Mouse (Mus musculus) bone marrow macrophage, adult 2 months (primary cell): ENCODE results near the gene Vps13d.

Experiments
- CTCF ChIP-seq: IDR thresholded peaks from 2 replicates; pipeline ENCODE4 v1.5.1; 2012; ENCODE audit warnings: low read depth, mild to moderate bottlenecking, low read length, moderate library complexity
- POLR2A ChIP-seq: IDR thresholded peaks from 2 replicates; pipeline ENCODE4 v1.6.1; 2012; ENCODE audit warnings: mild to moderate bottlenecking, low read depth, low read length, borderline replicate concordance

DNA sequence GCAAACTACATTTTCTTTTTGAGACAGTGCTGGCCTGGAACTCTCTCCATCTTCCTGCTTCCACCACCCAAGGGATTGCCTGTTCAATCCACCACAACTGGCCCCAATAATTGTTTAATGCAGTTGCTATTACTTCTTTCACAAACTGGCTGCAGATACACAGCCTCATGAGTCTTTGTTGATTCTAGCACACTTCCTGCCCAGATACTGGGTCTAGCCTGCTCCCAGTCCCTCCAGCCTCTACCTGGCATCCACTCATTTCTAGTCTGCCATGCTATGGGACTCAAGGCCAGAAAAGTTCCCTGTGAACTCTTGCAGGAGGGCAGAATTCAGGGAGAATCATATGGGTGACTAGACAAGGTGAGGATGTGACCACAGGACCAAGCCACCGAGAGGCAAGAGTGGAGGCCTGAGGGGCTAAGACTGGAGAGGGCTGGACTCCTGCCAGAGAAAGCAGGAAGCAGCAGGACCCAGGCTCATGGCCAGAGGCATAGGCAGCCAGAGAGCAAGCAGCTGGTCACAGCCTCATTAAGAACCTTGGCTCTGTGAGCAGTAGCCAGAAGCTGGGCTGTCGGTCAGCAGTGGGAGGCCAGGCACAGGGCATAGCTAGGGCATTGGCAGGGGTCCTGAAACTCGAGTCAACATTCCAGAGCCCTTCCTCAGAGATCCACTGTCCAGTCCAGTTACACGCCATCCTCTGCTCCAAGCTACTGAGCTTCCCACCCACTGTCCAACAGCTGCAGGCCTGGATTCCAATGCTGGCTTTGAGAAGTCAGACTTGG lies 44.4 kb upstream of the Vps13d start:
- TF ChIP-seq CTCF (no peak), POLR2A (no peak)
